Mouse (Mus musculus): ENCODE measurements around the gene Olfr214. TPM values are rescaled to one million over a fixed set of nuclear protein-coding genes. Genes with fewer than 3 reads are reported as not detected.
A peak's percentile ranks its signal among the peaks of the same experiment; 100 is the strongest.

The Olfr214 gene
- total and polyA plus RNA-seq, 3 experiments: not detected

- Histone ChIP-seq H3K27me3 (ENCODE audit: control insufficient read depth in 1 of 2, insufficient read depth in 2 of 2, low read length in 2 of 2) (no peaks in the 10 kb centered on the region; a peak in 1 of 4 replicates), H3K9ac (ENCODE audit: control insufficient read depth, low read depth, low read length, poor library complexity, severe bottlenecking) (no peak overlapping the region), H3K27ac (ENCODE audit: control insufficient read depth, low read depth, low read length) (no peak overlapping the region), H3K4me1 (ENCODE audit: control insufficient read depth in 1 of 2, insufficient read depth in 2 of 2, low read length in 2 of 2) (no peaks in the 10 kb centered on the region), H3K36me3 (ENCODE audit: control insufficient read depth in 1 of 2, insufficient read depth in 2 of 2, low read length in 2 of 2) (no peaks in the 10 kb centered on the region), H3K79me2 (ENCODE audit: control insufficient read depth, insufficient read depth, low read length, poor library complexity) (no peaks in the 10 kb centered on the region), H3K9me3 (replicated peaks; ENCODE audit: insufficient read depth, low read length) (no peaks in the 10 kb centered on the region), H3K4me3 (ENCODE audit: control insufficient read depth in 1 of 2, insufficient read depth in 1 of 2, low read depth in 2 of 2, low read length in 2 of 2) (no peak overlapping the region)
- TF ChIP-seq TCF12 (IDR thresholded peaks at IDR 0.05; ENCODE audit: low read depth, low read length) (no peak), USF2 (IDR thresholded peaks at IDR 0.05; ENCODE audit: borderline replicate concordance in 1 of 2, insufficient read depth in 1 of 2, low read depth in 1 of 2, low read length in 2 of 2) (no peak), ZNF384 (IDR thresholded peaks at IDR 0.05; ENCODE audit: low read depth, low read length) (no peak), EP300 (IDR thresholded peaks at IDR 0.05; ENCODE audit: low read depth in 1 of 2, low read length in 2 of 2) (no peak), RAD21 (IDR thresholded peaks at IDR 0.05; ENCODE audit: low read depth, low read length) (no peak), GATA1 (IDR thresholded peaks at IDR 0.05; ENCODE audit: low read depth, low read length) (no peak)
- no peak for DNase-seq (ENCODE audit: low read depth, low spot score)
Observed at GRCm38 (mm10) chr6:116554952-116555351, 917 bp downstream of the Olfr214 start.

GRCm38 (mm10) chr6:116569834-116570233 lies 15.8 kb downstream of the Olfr214 start:
- Histone ChIP-seq H3K4me3 (ENCODE audit: control insufficient read depth in 1 of 2, insufficient read depth in 1 of 2, low read depth in 2 of 2, low read length in 2 of 2) (no peak overlapping the region), H3K36me3 (ENCODE audit: control insufficient read depth in 1 of 2, insufficient read depth in 2 of 2, low read length in 2 of 2) (no peaks in the 10 kb centered on the region), H3K4me1 (ENCODE audit: control insufficient read depth in 1 of 2, insufficient read depth in 2 of 2, low read length in 2 of 2) (no peaks in the 10 kb centered on the region), H3K9me3 (replicated peaks; ENCODE audit: insufficient read depth, low read length) (no peaks in the 10 kb centered on the region), H3K27me3 (ENCODE audit: control insufficient read depth in 1 of 2, insufficient read depth in 2 of 2, low read length in 2 of 2) (no peaks in the 10 kb centered on the region), H3K9ac (ENCODE audit: control insufficient read depth, low read depth, low read length, poor library complexity, severe bottlenecking) (no peak overlapping the region), H3K27ac (ENCODE audit: control insufficient read depth, low read depth, low read length) (no peak overlapping the region), H3K79me2 (ENCODE audit: control insufficient read depth, insufficient read depth, low read length, poor library complexity) (no peaks in the 10 kb centered on the region)
- TF ChIP-seq CTCF (IDR thresholded peaks at IDR 0.05 in 2 of 3, conservative IDR thresholded peaks at IDR 0.05 in 1 of 3; ENCODE audit: control insufficient read depth in 1 of 3, insufficient read depth in 1 of 3, low read depth in 2 of 3, low read length in 3 of 3, poor library complexity in 1 of 3, severe bottlenecking in 1 of 3): peak; percentile 53 to 89 (median 80)
- TF ChIP-seq BHLHE40 (IDR thresholded peaks at IDR 0.05; ENCODE audit: borderline replicate concordance, low read depth, low read length): no peak; the same call in 1 of the 2 replicates
- TF ChIP-seq UBTF (IDR thresholded peaks at IDR 0.05; ENCODE audit: borderline replicate concordance, insufficient read depth, low read depth, low read length): no peak
- peak; percentile 95 for TF ChIP-seq RAD21 (IDR thresholded peaks at IDR 0.05; ENCODE audit: low read depth, low read length)
- 0 out of 2 replicates have a peak, but pooled peaks have one; percentile 49 for TF ChIP-seq MYC (IDR thresholded peaks at IDR 0.05; ENCODE audit: low read depth, low read length)
- no peak for TF ChIP-seq TAL1 (IDR thresholded peaks at IDR 0.05; ENCODE audit: low read length)
- no peak for TF ChIP-seq NELFE (IDR thresholded peaks at IDR 0.05; ENCODE audit: low read depth, low read length)
- TF ChIP-seq SMC3 (IDR thresholded peaks at IDR 0.05; ENCODE audit: low read depth, low read length): peak; percentile 89
- TF ChIP-seq ZC3H11A (IDR thresholded peaks at IDR 0.05; ENCODE audit: low read depth, low read length): peak; percentile 91
- no peak for TF ChIP-seq NRF1 (IDR thresholded peaks at IDR 0.05; ENCODE audit: insufficient read depth, low read depth, low read length, poor library complexity, severe bottlenecking)
- peak; percentile 74 for TF ChIP-seq MAX (IDR thresholded peaks at IDR 0.05; ENCODE audit: low read length)
- peak; percentile 70 for DNase-seq (ENCODE audit: low read depth, low spot score)

Data from MEL (cell line).